Mouse (Mus musculus): ENCODE results near the gene Tmeff2.

DNA sequence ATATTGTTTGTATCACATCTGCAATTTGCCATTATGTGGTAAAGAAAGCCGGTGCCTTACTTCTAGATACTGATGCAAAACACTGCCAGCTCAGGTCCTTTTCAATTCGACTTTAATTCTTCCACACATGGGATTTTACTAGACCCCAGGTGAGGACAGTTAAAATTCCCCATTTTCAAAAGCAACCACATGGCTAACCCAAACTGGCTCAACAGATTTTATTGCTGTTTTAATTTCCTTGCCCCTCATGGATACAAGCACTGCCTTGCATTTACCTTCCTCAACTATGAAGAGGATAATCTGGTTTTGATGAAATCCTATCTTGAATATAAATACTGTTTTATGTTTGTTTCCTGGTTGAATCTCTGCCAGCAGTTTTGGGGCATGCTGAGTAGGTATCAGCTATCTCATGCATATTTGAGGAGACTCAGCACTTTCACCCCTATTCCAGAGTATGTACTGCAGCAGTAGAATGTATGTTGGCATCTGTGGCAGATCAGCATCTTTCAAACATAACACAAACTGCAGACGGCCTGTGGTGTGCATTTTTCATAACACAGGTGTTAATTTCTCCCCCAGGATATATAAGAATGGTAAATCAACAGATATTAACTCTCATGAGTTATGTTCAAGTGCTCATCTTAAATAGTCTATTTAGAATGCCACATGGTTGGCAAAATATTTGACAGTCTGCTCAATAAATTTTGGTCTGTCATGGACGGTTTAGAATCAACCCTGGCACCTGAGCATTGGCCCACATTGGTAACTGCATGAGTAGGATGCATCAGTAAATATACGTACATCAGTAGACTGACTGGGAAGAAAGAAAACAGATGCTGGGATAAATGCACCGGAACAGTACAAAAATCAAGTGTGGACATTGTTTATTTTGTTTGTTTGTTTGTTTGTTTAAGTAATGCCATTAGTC is 72.3 kb downstream of the Tmeff2 start:
- no peak for TF ChIP-seq FLI1 (IDR thresholded peaks at IDR 0.05; ENCODE audit: low read length)
- no peak for TF ChIP-seq GATA1 (IDR thresholded peaks at IDR 0.05; ENCODE audit: borderline replicate concordance, low read length)
